Mouse (Mus musculus) adrenal gland, postnatal 36 days (tissue): ENCODE results near the gene Hdac10. TPM values are rescaled to one million over a fixed set of nuclear protein-coding genes. Genes with fewer than 3 reads are reported as not detected.
A peak's percentile ranks its signal among the peaks of the same experiment; 100 is the strongest.

ENCODE experiments used
- DNase-seq, 2 experiments: peaks; one replicate each; pipeline ENCODE4 v3.0.0; 2021; ENCODE audit warnings: mixed read lengths in 1 of 2
- total RNA-seq, 2 experiments: library from RNA; stranded (reverse); gene quantifications; 2 replicates each; pipeline ENCODE4 v1.2.3; 2021

Hdac10 gene
- total RNA-seq, 2 experiments from 2014 or later: 9.9 to 14.3 TPM

DNA sequence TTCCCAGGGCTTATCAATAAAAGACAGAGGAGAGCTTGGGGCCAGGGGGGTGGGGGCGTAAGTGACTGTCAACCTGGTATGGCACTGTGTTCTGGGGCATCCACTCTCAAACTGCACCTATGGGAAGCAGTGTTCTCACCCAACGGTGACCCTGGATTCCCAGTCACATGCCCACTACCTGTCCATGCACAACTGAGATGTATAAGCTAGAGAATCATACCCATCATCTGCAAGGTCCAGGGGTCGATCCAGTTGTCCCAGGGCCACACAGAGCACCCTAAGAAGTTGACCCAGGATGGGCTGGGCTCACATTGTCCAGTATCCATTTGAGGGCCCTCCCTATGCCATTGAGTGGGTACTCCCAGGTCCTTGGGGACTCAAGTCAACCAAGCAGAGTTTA is 4.2 kb downstream of the Hdac10 start:
- DNase-seq: no peak

DNA sequence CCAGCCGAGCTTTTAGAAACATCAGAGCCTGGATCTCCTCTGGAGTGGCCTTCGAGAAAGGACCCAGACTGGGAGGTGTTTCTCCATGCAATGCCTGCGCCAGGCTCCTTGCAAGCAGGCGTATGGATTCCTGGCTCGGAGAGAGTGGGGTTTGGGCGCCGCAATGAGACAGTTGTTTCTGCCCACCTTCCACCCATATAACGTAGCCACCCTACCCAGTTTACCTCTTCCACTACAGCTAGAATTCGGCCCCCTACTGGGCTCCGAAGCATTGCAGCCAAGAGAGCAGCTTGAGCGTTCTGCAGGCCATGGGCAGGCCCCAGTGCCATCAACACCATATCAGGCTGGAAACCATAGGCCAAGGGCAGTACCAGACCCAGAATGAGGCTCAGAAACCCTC is 4.9 kb downstream of the Hdac10 start:
- peak in 1 of 2 experiments; percentile 53 for DNase-seq

DNA sequence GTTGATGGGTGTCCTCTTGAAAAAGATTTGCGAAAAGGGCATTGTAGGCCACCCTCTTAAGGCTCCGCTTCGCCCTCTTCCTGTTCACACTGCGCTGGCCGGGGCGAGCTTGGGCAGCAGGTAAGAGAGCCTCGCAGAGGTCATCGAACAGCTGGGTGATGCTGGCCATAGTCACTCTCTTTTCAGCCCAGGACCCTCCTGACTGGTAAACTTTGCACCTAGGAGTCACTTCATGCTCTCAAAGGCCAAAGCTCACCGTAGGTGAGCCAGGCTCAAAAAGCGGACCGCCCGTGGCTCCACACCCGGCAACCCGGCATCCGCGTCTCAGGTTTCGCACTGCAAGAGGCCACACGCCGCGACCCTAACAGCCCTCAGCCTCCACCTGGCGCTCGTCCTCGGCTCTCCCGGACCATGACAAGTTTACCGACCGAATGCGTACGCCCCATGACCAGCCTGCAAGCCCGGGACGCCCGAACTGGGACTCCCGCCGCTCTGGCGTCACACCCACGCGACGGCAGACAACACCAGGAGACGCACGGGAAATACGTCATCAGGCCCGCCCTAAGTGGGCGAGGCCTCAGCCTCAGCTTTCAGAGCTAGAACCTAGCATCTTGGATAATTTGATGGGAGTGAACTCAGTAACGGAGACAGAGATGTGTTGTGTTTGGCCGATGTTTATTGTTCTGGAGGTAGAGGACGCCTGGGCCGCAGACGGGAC is 5.7 kb downstream of the Hdac10 start, which contains the start of gene Tubgcp6:
Tubgcp6 (minus strand) TSS at position 464 of the 718 bp plus-strand sequence.
- peak; percentile 95 to 96 for DNase-seq

DNA sequence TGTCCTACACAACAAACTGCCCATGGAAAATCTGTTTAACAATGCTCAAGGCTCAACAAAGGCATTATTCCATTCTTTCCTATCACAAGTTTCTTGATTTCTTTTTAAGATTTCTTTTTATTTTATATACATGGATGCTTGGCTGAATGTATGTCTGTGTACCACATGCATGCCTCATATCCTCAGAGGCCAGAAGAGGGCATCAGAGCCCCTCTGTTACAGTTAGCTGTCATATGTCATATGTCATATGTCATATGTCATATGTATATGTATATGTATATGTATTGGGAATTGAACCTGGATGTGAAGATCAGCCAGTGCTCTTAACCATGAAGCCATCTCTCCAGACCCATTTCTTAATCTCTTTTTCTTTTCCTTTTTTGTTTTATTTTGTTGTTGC is 10.5 kb downstream of the Hdac10 start:
- DNase-seq: no peak

DNA sequence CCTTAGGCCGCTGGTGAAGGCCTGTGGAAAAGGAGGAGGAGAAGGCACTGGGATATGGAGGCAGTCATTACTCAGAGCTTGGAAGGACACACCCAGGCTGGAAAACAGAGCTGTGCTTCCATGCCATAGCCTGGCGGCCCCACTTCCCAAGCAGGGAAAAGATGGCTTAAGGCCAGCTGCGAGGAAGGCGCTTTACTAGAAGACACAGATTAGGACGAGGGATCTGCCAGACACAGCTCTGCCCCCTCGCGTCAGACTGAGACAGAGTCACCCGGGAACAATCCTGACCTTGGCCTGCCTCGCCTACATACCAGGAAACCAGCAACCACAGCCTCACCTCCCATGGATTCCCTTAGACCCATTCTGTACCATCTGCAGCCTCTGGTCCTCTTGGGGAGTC is 18.4 kb downstream of the Hdac10 start:
- peak; percentile 74 to 79 for DNase-seq

DNA sequence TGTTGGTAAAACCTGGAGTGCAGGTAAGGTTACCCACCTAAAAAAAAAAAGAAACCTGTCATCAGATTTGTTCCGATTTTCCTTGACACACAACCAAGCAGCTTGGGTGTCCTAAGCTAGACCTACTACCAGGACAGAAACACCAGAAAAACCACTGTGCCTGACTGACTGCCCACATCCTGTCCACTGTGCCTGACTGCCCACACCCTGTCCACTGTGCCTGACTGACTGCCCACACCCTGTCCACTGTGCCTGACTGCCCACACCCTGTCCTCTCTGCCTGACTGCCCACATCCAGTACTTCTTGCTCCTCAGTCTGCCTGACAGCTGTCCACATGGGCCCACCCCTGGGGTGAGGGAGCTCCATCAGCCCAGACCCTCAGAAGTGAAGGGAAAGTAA is 21.5 kb downstream of the Hdac10 start:
- DNase-seq: no peak

DNA sequence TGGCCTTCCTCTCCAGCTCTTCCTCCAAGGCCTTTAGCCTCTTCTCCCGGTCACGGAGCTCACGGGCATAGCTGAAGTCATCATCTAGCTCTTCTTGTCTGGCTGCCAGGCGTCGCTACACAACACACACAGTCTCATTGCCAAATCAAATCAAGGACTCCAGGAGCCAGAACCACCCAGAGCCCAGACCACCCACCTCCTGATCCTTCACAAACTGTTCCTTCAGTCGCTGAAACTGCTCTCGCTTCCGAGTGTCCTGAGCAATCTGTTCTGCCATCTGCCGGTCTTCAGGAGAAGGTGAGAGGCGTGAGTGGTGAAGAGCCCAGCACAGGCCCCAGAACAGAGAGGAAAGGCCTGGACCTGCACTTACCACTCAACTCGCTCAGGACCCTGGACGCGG is 22.4 kb downstream of the Hdac10 start:
- DNase-seq: no peak

DNA sequence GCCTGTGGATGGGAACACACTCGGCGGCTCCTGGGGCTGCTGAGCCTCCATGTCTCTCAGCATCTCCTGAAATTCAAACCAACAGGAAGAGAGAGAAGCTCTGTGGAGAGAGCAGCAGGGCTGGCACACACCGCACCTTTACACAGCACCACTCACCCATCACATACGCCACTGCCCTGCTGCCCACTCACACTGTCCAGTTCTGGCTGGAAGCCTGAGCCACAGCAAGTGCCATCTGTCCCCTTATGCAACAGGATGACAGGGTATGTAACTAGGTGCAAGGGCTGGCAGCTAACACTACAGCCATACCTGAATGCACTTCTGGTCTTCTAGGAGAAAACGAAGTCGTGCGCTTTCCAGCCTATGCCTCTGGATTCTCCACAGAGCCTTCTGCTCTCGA is 24.1 kb downstream of the Hdac10 start:
- DNase-seq: no peak

DNA sequence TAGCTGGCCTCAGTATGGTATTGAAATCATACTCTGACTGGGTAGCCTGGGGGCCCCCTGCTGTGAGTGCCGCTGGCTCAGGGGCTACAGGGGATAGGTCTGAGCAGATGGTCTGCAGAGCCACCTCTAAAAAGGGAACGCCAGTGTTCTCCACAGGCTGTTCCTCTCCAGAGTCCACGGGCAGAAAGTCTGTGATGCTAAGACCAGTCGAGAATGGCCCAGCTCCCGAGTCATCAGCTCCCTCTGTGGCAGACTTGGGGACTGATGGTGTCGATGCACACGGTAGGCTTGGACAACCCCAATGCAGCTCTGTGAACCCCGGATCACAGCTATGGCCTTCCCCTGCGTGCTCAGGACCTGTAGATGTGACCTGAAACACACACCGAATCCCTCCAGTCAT is 24.6 kb downstream of the Hdac10 start:
- no peak for DNase-seq

DNA sequence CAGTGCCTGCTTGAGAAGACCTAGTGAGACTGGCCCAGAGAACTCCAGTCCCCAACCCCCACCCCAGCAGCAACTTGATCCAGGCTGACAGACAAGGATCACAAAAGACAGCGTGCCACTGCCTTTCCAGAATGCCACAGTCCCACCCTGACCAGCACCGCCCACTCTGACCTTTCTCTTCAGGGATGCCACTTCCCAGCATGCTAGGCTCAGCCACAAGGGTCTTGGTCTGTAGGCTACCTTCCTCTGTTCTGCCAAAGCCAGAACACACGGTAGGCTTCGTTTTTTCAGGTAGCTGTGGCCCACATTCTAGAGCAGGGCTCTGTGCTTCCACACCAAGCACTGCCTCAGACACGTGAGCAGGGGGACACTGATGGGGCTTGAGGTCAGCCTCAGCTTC is 25.9 kb downstream of the Hdac10 start:
- no peak for DNase-seq

DNA sequence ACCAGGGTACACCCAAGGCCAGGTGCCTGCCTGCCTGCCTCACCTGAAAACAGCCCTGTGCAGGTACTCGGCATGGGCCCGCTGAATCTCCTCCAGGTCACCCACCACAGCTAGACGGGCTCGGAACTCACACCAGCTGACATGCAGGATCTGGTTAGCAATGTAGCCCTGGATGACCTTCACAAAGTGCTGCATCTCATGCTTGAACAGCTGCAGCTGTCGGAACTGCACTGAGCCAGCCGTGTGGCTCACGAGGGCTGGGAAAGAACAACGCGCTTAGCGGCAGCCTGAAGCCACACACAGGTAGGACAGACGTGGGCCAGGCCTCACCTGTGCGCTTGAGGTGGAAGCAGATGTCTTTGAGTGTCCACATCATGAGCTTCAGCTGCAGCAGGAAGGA is 27.7 kb downstream of the Hdac10 start:
- no peak for DNase-seq

DNA sequence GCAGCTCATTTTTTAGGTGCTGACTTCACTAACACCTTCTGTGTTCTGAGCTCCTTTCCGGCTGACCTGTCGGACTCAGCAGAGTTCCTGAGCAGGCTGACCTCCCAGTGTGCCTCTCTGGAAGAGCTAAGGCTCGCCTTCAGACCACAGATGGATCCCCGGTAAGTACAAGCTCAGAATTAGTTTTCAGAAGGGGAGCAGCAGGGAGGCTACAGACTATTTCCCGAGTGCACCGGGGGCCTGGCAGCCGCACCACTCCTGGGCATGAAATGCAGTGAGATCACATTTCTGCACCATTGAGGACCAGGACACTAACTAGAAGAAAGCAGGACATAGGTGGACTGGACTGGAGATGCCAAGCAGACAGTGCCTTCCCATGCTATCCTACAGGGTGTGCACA is 29.9 kb downstream of the Hdac10 start:
- DNase-seq: no peak

DNA sequence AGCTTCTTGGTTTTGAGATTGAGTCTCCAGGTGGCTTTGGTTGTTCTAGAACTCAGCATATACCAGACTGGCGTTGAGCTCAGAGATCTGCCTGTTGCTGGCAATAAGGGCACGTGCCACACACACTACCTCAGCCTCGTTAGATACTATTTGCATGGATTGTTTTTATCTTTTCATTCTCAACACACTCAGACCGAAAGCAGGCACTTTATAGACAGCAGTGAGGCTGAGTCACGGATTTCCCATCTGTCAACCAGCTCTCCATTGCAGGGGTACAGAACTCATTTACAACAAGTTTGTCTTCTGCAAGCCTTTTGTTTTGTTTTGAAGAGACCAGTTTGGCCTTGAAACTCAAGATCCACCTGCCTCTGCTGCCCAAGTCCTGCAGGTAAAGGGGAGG is 31.1 kb downstream of the Hdac10 start:
- no peak for DNase-seq

DNA sequence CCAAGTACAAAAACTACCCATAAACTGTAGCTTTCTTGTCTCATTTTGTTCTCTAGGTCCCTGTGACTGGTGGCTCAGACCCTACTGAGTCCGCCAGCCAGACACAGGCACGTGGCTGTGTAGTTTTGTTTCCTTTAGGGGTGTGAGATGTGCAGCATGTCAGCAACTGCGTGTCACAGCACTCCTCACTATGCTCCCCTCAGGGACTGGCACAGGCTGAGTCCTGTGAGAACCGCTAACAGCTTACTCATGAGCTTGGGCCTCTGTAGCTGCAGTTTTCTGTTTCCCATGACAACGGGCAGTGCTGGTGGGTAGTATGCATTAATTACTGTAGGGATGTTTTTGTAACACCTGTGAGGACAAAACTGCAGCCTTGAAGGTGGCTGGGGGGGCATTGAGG is 36.3 kb downstream of the Hdac10 start:
- no peak for DNase-seq

DNA sequence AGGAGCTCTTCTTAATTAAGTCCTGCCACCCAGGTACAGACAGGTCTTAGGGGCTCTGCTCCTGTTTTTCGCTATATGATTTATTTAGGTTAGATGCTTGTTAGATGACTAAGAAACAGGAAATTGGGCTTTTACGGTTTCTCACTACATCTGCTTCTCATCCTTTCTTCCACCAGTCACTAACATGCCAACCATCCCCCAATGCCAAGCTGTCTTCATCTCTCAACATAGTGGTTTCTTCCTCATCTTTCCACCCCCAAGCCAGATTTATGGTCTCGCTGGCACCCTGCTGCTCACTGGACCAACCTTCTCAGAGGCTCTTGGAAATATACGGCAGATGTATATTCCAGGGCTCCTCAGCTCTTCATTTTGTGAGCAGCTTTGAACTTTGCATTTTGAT is 37.8 kb downstream of the Hdac10 start:
- no peak for DNase-seq

DNA sequence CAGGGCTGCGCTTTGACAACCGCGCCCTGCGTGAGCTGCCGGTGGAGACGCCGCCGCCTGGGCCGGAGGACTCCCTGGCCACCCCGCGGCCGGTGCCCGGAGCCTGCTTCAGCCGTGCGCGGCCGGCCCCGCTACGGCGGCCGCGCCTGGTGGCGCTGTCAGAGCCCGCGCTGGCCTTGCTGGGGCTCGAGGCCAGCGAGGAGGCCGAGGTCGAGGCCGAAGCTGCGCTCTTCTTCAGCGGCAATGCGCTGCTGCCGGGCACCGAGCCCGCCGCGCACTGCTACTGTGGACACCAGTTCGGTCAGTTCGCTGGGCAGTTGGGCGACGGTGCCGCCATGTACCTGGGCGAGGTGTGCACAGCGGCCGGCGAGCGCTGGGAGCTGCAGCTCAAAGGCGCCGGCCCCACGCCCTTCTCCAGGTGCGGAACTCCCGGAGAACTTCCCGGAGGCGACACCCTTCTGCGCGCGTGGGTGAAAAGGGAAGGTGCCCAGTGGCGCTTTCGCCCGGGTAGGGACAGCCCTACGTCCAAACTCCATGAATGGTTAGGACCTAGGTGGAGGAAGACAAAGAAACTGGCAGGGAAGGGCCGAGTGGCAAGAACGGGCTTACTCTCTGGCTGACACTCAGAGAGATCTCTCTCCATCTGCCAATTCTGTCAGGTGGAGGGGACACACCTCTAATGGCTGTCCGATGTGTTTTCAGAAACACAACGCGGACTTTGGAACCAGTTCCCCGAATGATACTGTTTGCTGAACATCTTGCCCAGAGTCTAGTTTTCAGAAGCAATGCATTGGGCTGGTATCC is 39.0 kb downstream of the Hdac10 start:
- DNase-seq: peak; percentile 69

DNA sequence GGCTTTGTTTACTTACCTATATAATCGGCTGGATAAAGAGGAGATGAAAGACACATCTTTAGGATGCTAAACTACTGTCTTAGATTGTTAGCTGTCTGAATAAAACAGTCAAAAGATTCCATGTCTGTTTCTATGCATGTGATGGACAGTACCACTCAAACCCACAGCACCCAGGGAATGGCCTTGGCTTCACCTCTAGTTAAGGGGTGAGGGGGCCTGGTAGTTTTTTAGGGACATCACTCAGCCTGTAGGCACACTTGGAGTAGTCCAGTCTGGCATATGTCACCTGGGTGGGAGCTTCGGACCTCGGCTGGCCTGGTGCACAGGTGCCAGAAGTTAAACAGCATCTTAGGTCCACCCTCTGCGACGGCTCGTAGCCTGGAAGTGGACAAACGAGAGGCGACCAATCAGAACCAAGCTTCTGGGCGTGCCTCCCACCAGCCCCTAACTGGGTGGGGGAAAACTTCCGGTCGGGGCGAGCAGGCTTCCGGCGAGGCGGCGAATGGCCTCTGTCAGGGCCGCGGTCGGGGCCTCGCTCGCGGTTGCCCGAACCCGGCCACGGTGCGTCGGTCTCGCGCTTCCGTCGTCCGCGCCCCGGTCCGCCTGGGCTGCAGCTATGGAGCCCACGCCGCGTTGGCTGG is 39.8 kb downstream of the Hdac10 start, which contains the start of gene Selenoo:
Selenoo (plus strand) TSS at position 478 of the 641 bp plus-strand sequence.
- peak; percentile 96 for DNase-seq

DNA sequence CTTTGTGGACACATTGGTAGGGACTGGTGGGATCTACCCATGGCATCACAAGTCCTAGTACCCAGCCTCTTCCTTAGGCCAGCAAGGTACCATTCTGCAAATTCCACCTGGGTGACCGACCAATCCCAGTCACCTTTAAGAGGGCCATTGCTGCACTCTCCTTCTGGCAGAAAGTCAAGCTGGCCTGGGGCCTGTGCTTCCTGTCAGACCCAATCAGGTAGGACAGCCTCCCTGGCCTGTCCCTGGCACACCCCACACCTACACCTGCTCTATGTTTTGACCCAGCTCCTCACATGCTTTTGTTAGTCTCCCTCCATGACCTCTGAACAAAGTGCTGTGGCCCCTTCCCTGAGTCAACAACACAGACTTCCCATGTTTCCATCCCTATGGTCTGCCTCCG is 43.7 kb downstream of the Hdac10 start:
- no peak for DNase-seq

DNA sequence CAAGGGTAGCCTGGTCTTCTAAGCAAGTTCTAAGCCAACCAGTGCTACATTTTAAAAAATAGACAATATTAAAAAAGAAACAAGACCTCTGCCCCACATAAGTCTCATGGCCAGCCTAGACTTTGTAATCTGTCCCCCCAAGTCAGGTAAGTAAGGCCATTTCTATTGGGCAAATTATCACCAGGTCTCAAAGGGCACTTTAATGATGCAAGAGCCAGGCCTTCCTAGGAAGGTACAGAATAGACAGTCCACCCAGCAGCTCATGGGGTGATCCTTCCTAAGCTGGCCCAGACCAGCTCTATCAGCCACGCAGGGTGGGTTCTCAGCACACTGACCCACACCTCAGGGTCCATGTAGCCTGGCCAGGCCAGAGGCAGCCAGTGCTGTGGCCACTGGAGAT is 44.6 kb downstream of the Hdac10 start:
- no peak for DNase-seq

DNA sequence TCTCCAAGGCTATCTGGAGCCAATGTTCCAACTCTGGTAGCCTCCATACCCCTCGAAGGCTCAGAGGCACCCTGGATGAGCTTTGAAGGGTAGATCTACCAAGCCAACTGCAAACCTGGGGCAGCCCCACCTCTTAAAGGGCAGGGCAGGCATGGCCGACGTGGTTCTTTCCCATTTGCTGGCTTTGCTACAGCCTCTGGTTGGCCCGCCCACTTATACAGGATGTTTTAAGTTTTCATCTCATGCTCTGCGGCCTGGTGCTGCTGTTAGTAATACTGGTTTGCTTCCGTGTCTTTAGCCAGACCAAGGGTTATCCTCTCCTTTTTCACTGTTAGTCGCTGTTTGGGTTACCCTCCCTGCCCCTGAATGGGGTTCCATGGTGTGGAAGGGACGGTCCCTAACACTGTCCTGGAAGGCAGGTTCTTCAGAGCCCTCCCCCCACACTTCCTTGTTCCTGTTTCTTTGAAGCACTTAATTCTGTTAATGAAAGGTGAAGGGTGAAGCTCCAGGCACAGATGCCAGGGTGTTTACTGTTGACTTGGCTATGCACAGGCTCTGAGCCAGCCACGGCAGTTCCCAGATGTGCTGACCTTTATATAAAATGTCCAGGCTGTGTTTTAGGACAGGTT is 50.2 kb downstream of the Hdac10 start:
- DNase-seq: peak; percentile 56 to 62

DNA sequence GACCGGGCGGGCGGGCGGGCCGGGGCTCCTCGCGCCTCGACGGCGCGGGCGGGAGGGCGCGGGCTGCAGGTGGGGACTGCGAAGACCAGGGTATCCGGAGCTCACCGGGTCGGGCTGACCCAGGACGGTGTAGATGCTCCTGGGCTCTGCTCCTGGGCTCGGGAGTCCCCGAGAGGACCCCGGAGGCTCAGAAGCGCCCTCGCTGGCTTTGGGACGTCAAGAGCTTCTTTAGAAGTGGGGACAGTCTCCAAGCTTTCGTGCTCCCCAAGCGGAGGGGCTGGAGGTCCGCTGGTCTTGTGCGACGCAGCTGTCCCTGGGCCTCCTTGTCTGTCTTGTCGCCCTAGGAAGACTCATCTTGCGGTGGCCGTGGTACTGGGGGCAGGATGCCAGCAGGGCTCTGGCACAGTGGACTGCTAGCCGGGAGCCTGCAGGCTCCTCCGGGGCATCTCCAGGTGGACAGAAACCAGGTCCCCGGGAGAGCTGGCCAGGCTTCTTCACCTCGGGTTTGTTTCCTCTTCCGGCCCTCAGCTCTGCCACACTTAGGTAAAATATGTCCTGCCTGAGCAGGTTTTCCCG is 52.3 kb downstream of the Hdac10 start:
- peak; percentile 77 to 79 for DNase-seq

DNA sequence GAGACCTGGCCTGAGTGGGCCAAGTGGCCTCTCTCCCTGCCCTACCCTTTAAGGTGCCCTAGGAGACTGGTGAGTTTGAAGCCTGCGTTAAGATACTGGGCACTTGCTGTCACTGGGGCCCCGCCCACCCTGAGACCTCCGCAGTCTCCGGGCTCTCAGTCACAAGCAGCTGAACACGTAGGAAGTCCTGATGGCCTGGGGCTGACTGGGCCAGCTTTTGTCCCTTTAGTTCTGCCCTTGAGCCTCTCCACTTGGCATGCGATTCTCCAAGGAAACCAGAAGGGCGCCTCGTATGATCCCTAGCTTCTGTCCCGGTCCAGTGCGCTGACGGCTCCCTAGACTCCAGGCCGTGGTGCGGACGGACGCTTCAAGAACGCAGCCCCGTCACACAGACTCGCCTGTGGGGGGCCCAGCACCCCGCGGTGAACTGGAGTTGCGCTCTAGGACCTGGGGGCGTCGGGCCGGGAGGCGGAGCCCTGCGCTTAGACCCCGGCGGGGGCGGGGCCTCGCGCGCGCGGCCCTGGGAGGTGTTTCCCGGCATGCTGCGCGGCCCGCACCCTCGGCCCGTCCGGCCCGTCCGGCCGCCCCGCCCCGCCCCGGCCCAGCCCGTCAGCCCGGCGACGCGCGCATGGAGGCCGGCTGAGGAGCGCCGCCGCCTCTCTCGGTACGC is 52.9 kb downstream of the Hdac10 start:
- DNase-seq: peak; percentile 92 to 96
